In the genomic region with DNA sequence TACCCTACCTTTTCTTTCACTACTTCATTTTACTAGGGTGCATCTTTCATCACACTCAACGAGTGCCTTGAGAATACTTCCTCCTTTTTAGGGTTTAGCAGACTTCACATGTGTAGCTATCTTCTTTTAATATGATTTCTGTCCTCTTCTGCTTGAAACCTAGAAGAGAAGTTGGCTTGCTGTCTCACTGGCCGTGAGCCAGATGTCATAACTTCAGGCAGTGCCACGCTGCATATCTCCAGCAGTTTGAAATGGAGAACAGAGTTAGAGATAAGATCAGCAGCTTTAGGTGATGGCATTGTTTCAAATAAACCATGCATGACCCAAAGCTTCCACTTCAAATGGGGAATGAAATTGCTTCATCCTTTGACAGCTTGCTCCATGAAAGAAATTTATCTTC, we compare ENCODE assay signal across 8 mouse cellular contexts.
A peak's percentile ranks its signal among the peaks of the same experiment; 100 is the strongest.
DNase-seq lines count a peak whose midpoint lies in the region; ATAC-seq and TF ChIP-seq lines count a peak whose summit lies in the region.

No protein-coding gene starts in this region.

- CTCF ChIA-PET in Patski (lab: Charles Lee) = interaction anchor here (0.7 to 1.7 kb wide), 4 partner anchors 11 to 52 kb away, joined by 3 to 4 read pairs (median 4); no protein-coding TSS in a partner anchor

- ATAC-seq in heart, embryonic 15.5 days (replicated peaks; ENCODE audit: insufficient number of reproducible peaks, insufficient read depth, low FRiP score, low read depth) = 0 out of 2 replicates have a peak, but pooled peaks have one; percentile 22
- peak; percentile 57 for ATAC-seq in Patski
- ATAC-seq in activated CD4-positive, CD25-positive, alpha-beta regulatory T cell, adult 4 months = no peak

- intact Hi-C loops in heart, postnatal 36 days (cut with DNase I) = no loop called here

- no peak overlapping the region for H3K4me2 ChIP-seq in heart, embryonic 15.5 days

- H3K9ac ChIP-seq in heart, embryonic 15.5 days = no peak overlapping the region

- no peak overlapping the region for H3K4me3 ChIP-seq in heart, embryonic 15.5 days

- H3K27ac ChIP-seq in heart, embryonic 15.5 days = peak overlapping the region; percentile 57

- H3K27me3 ChIP-seq in heart, embryonic 15.5 days = no peaks in the 10 kb centered on the region
- H3K27me3 ChIP-seq in Patski = no peaks in the 10 kb centered on the region

- peaks cover 12% of the 10 kb centered on the region for H3K4me1 ChIP-seq in heart, embryonic 15.5 days (replicated peaks)

- TF ChIP-seq CTCF in Patski (IDR thresholded peaks at IDR 0.05) = no peak

- H3K9me3 ChIP-seq in heart, embryonic 15.5 days (replicated peaks) = no peaks in the 10 kb centered on the region

- H3K36me3 ChIP-seq in heart, embryonic 15.5 days = no peaks in the 10 kb centered on the region

- no peak for DNase-seq in heart, adult 8-10 months (ENCODE audit: low spot score)
- DNase-seq in Patski (ENCODE audit: low read depth, low spot score) = peak; percentile 71
- peak; percentile 30 to 40 for DNase-seq in heart, postnatal 36 days
- peak; percentile 67 for DNase-seq in lung, postnatal 10 days
- no peak for DNase-seq in layer of hippocampus, postnatal 14 days (ENCODE audit: low spot score in 2 of 2)
- no peak for DNase-seq in layer of hippocampus, adult 18-20 months (ENCODE audit: low spot score in 2 of 2)

- POLR2A ChIA-PET in Patski (lab: Charles Lee) = no interaction called here

- 19% methylated on average over 3 of the region's 3 CpGs for WGBS in heart, embryonic 15.5 days

- in situ Hi-C loops in Patski (cut with MboI; ENCODE audit: low pct_unique_long_range_greater_than_20kb) = no loop called here

Comparison
In these comparisons a context has a peak if more than half of its experiments do, and no peak if none do; other contexts are left out.
1. DNase-seq: peak in Patski (single experiment), heart, postnatal 36 days (2 of 2) and lung, postnatal 10 days (single experiment); none in heart, adult 8-10 months (single experiment), layer of hippocampus, postnatal 14 days (0 of 2) and layer of hippocampus, adult 18-20 months (0 of 2).